Mouse (Mus musculus): Measurements from ENCODE around the gene Ctrb1. TPM values are rescaled to one million over a fixed set of nuclear protein-coding genes. Genes with fewer than 3 reads are reported as not detected.

Ctrb1 gene
- 0.10 and 0.22 TPM in 2 replicates for polyA plus RNA-seq (2012; rRNA removed)

DNA sequence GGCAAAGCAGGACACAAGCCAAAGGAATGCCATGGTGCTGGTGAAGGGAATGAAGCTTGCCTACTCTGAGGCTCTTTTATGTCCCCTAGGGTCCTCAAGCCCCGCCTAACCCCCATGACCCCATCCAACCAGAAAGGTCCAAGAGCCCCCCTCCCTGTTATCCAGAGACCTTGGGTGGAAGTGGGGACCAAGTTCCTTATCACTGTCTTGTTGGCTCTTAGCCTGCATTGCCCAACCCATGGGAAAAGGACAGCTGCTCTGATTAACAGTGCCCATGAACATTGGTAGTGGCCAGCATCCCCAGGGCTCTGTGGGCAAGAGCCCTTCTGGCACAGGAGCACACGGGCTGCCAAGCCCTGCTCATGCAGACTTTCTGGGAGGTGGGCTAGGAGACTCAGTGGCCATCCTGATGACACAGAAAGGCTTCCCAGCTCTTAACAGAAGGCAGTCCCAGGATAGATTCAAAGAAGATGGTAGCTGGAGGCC, at the start of gene Ctrb1:
Gene Ctrb1, minus strand, starts transcription at position 51 of the 486 bp plus-strand sequence.
- no peak for DNase-seq (ENCODE audit: low read depth)
- no peak for TF ChIP-seq POLR2A (IDR thresholded peaks at IDR 0.05; ENCODE audit: borderline replicate concordance, extremely low read depth, insufficient read depth, insufficient read length, poor library complexity, severe bottlenecking)
- no peak for TF ChIP-seq CTCF (IDR thresholded peaks at IDR 0.05; ENCODE audit: borderline replicate concordance, extremely low read depth, insufficient read depth, insufficient read length)

GRCm38 (mm10) chr8:111740301-111740711, 49.5 kb upstream of the Ctrb1 start:
- TF ChIP-seq CTCF (IDR thresholded peaks at IDR 0.05; ENCODE audit: borderline replicate concordance, extremely low read depth, insufficient read depth, insufficient read length) = no peak
- TF ChIP-seq POLR2A (IDR thresholded peaks at IDR 0.05; ENCODE audit: borderline replicate concordance, extremely low read depth, insufficient read depth, insufficient read length, poor library complexity, severe bottlenecking) = no peak
- DNase-seq (ENCODE audit: low read depth) = no peak

GRCm38 (mm10) chr8:111739604-111740003, 48.8 kb upstream of the Ctrb1 start:
- DNase-seq (ENCODE audit: low read depth) = no peak
- TF ChIP-seq POLR2A (IDR thresholded peaks at IDR 0.05; ENCODE audit: borderline replicate concordance, extremely low read depth, insufficient read depth, insufficient read length, poor library complexity, severe bottlenecking) (no peak), CTCF (IDR thresholded peaks at IDR 0.05; ENCODE audit: borderline replicate concordance, extremely low read depth, insufficient read depth, insufficient read length) (no peak)

DNA sequence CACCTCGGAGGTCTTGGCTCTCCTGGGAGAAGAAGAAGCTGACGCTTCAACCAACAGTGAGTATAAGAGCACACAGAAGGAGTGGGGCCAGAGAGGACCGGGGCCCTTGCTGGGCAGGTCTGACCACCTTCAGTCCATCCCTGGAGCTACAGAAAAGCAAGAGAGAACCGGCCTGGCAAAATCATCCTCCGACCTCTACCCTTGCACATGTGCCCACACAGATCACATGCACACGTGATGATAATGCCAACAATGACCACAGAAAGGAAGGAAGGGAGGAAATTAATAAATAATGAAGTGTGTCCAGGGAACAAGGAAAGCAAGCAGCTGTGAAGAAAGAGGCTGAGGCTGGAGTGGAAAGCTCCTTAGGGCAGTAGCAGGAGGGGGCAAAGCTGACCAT, 48.1 kb upstream of the Ctrb1 start:
- TF ChIP-seq CTCF (IDR thresholded peaks at IDR 0.05; ENCODE audit: borderline replicate concordance, extremely low read depth, insufficient read depth, insufficient read length) = no peak
- TF ChIP-seq POLR2A (IDR thresholded peaks at IDR 0.05; ENCODE audit: borderline replicate concordance, extremely low read depth, insufficient read depth, insufficient read length, poor library complexity, severe bottlenecking) = no peak

DNA sequence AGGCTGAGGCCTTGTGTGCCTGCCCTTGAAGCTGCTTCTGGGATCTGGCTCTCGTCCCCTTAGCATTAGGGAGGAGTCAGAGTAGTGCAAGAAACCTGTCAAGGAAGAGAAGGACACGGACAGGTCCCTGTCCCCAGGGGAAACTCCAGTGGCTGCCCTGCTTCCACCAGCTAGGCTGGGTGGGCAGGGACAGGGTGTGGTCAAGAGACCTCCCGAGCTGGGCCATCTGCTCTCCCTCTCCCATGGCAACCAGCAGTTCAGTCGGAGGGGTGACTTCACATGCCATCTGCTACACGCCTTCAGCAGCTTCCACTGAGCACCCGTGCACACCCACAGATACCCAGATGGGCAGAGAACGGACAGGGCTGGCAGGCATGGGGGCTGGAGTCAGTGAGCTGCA, 45.5 kb upstream of the Ctrb1 start:
- peak; percentile 83 for DNase-seq (ENCODE audit: low read depth)
- no peak for TF ChIP-seq POLR2A (IDR thresholded peaks at IDR 0.05; ENCODE audit: borderline replicate concordance, extremely low read depth, insufficient read depth, insufficient read length, poor library complexity, severe bottlenecking)
- TF ChIP-seq CTCF (IDR thresholded peaks at IDR 0.05; ENCODE audit: borderline replicate concordance, extremely low read depth, insufficient read depth, insufficient read length) = no peak

More for the DNA sequence above, 48.1 kb upstream of the Ctrb1 start:
- DNase-seq (ENCODE audit: low read depth) = no peak

DNA sequence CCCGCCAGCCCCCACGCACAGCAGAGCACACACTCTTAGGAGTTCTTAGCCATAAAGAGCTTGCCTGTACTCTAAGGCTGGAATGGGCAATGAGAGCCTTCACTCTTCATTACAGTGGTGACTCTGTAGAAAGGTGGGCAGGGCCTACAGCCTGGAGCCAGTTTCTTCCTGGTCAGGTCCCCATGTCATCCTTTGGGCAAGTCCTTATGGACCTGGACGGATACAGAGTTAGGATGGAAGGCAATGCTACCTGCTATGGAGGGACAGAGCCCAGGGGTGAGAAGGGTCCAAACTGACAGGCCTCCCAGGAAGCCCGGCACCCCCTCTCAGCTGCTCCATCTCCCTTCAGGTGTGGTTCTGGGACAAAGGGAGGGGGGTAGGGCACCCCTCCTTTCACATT, 45.0 kb upstream of the Ctrb1 start:
- TF ChIP-seq POLR2A (IDR thresholded peaks at IDR 0.05; ENCODE audit: borderline replicate concordance, extremely low read depth, insufficient read depth, insufficient read length, poor library complexity, severe bottlenecking) (no peak), CTCF (IDR thresholded peaks at IDR 0.05; ENCODE audit: borderline replicate concordance, extremely low read depth, insufficient read depth, insufficient read length) (no peak)
- no peak for DNase-seq (ENCODE audit: low read depth)

GRCm38 (mm10) chr8:111735335-111735761, 44.5 kb upstream of the Ctrb1 start:
- no peak for DNase-seq (ENCODE audit: low read depth)
- TF ChIP-seq CTCF (IDR thresholded peaks at IDR 0.05; ENCODE audit: borderline replicate concordance, extremely low read depth, insufficient read depth, insufficient read length) (no peak), POLR2A (IDR thresholded peaks at IDR 0.05; ENCODE audit: borderline replicate concordance, extremely low read depth, insufficient read depth, insufficient read length, poor library complexity, severe bottlenecking) (no peak)

- no peak for DNase-seq (ENCODE audit: low read depth)
- TF ChIP-seq CTCF (IDR thresholded peaks at IDR 0.05; ENCODE audit: borderline replicate concordance, extremely low read depth, insufficient read depth, insufficient read length) = no peak
- no peak for TF ChIP-seq POLR2A (IDR thresholded peaks at IDR 0.05; ENCODE audit: borderline replicate concordance, extremely low read depth, insufficient read depth, insufficient read length, poor library complexity, severe bottlenecking)
These were observed 43.6 kb upstream of the Ctrb1 start for GRCm38 (mm10) chr8:111734244-111734960.

- DNase-seq (ENCODE audit: low read depth) = no peak
- TF ChIP-seq CTCF (IDR thresholded peaks at IDR 0.05; ENCODE audit: borderline replicate concordance, extremely low read depth, insufficient read depth, insufficient read length) = no peak
- no peak for TF ChIP-seq POLR2A (IDR thresholded peaks at IDR 0.05; ENCODE audit: borderline replicate concordance, extremely low read depth, insufficient read depth, insufficient read length, poor library complexity, severe bottlenecking)
These were observed 42.9 kb upstream of the Ctrb1 start for GRCm38 (mm10) chr8:111733581-111734243.

DNA sequence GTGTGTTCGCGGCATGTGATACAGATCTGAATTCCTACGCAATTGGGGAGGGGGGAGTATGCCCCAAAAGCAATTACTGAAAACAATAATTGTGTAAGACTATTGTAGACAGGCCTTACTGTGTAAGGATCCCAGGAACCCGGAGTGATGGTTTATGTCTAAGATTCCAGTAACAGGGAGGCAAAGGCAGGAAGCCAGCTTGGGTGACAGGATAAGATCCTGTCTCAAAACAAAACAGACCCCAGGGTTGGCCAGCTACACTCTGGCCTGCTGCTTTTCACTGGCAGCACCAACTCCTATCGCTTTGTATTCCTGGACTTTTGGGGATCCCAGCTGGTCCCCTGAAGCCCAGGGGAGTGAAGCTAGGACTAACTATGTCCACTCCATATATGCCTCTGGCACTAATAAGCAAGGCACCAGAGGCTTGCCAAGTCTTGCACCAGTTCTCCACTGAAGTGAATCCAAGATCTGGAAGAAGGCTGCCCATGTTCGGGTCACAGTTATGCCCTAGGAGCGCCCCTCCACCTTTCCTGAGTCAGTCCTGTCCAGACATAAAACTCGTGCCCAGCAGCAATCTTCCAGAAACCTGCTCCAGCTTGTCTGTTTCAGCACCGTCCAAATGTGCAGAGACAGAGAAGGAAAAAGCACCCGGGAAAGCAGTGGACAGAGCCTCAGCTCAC, 41.7 kb upstream of the Ctrb1 start:
- no peak for TF ChIP-seq CTCF (IDR thresholded peaks at IDR 0.05; ENCODE audit: borderline replicate concordance, extremely low read depth, insufficient read depth, insufficient read length)
- no peak for TF ChIP-seq POLR2A (IDR thresholded peaks at IDR 0.05; ENCODE audit: borderline replicate concordance, extremely low read depth, insufficient read depth, insufficient read length, poor library complexity, severe bottlenecking)

DNA sequence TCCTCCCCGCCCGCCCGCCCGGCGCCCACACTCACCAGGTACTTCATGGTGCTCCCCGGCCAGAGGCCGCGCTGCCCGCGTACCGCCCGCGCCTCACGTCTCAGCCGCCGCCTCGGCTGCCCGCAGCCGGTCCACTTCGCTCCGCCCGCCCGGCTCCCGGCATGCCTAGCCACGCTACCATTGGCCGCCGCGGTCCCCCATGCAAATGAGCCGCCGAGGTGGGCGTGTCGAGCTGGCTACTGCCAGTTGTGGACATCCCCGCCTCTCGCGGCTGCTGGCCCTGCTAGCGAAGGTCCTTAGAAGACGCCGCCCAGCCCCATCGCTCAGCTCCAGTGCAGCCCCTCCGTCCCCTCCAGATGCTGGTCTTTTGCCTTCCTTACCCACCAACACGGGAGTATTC, 41.2 kb upstream of the Ctrb1 start:
- DNase-seq (ENCODE audit: low read depth) = peak; percentile 98

More for the DNA sequence above, 41.7 kb upstream of the Ctrb1 start:
- no peak for DNase-seq (ENCODE audit: low read depth)

More for the DNA sequence above, 41.2 kb upstream of the Ctrb1 start:
- TF ChIP-seq POLR2A (IDR thresholded peaks at IDR 0.05; ENCODE audit: borderline replicate concordance, extremely low read depth, insufficient read depth, insufficient read length, poor library complexity, severe bottlenecking) (peak; percentile 76; the same call in 1 of the 2 replicates), CTCF (IDR thresholded peaks at IDR 0.05; ENCODE audit: borderline replicate concordance, extremely low read depth, insufficient read depth, insufficient read length) (no peak)

Measured in brain, embryonic 14.5 days (tissue).